In genomic region chr2:91412361-91412760, GRCm38 (mm10) we compare ENCODE assay signal across 11 mouse cellular contexts. TPM values are rescaled to one million over a fixed set of nuclear protein-coding genes. Genes with fewer than 3 reads are reported as not detected.
DNase-seq lines count a peak whose midpoint lies in the region; ATAC-seq lines count a peak whose summit lies in the region.
"Had no signal": no experiment of that assay in that cellular context is flagged by ENCODE, and none has a peak within 500 bp of the region (broad histone marks: within the 10 kb centered on the region; RNA-seq: fewer than 3 reads in every experiment).

No protein-coding gene starts in this region.

- H3K9me3 ChIP-seq in liver, embryonic 11.5 days (ENCODE audit: control insufficient read depth, low read length), result no peaks in the 10 kb centered on the region
- no peaks in the 10 kb centered on the region for H3K9me3 ChIP-seq in liver, embryonic 12.5 days (replicated peaks)
- H3K9me3 ChIP-seq in forebrain, embryonic 11.5 days (ENCODE audit: control insufficient read depth, low read length), result no peaks in the 10 kb centered on the region
- no peaks in the 10 kb centered on the region for H3K9me3 ChIP-seq in hindbrain, embryonic 16.5 days (ENCODE audit: control insufficient read depth, low read length)
- H3K9me3 ChIP-seq: heart, embryonic 15.5 days had no signal

- no peaks in the 10 kb centered on the region for H3K36me3 ChIP-seq in liver, embryonic 11.5 days (ENCODE audit: control insufficient read depth, insufficient read depth, low read length)
- no peaks in the 10 kb centered on the region for H3K36me3 ChIP-seq in liver, embryonic 12.5 days
- no peaks in the 10 kb centered on the region for H3K36me3 ChIP-seq in splenic B cell, adult 2 months (ENCODE audit: control insufficient read depth, insufficient read depth, low read length, poor library complexity, severe bottlenecking)
- H3K36me3 ChIP-seq in forebrain, embryonic 11.5 days (ENCODE audit: control insufficient read depth, insufficient read depth, low read length), result no peaks in the 10 kb centered on the region
- H3K36me3 ChIP-seq in hindbrain, embryonic 16.5 days (ENCODE audit: control insufficient read depth, insufficient read depth, low read length), result no peaks in the 10 kb centered on the region
- H3K36me3 ChIP-seq: heart, embryonic 15.5 days had no signal

- 0 out of 2 replicates have a peak, but pooled peaks cover 3% of the 10 kb centered on the region for H3K4me1 ChIP-seq in liver, embryonic 11.5 days (replicated peaks; ENCODE audit: control insufficient read depth, insufficient read depth, low read length)
- H3K4me1 ChIP-seq in liver, embryonic 12.5 days, result no peaks in the 10 kb centered on the region
- 0 out of 2 replicates have a peak, but pooled peaks cover 2% of the 10 kb centered on the region for H3K4me1 ChIP-seq in forebrain, embryonic 11.5 days (replicated peaks; ENCODE audit: control insufficient read depth, insufficient read depth, low read length)
- 0 out of 2 replicates have a peak, but pooled peaks cover 3% of the 10 kb centered on the region for H3K4me1 ChIP-seq in hindbrain, embryonic 16.5 days (ENCODE audit: control insufficient read depth, insufficient read depth, low read depth, low read length)
- H3K4me1 ChIP-seq: heart, embryonic 15.5 days had no signal

- peak overlapping the region; percentile 40; the same call in 1 of the 2 replicates for H3K27ac ChIP-seq in liver, embryonic 11.5 days (ENCODE audit: low read depth, low read length)
- no peak overlapping the region for H3K27ac ChIP-seq in liver, embryonic 12.5 days
- no peak overlapping the region for H3K27ac ChIP-seq in forebrain, embryonic 11.5 days (ENCODE audit: low read depth, low read length)
- H3K27ac ChIP-seq in hindbrain, embryonic 16.5 days (ENCODE audit: low read depth, low read length), result no peak overlapping the region
- H3K27ac ChIP-seq: heart, embryonic 15.5 days had no signal

- 57% methylated on average over 5 of the region's 5 CpGs for WGBS in liver, embryonic 11.5 days
- 47% methylated on average over 5 of the region's 5 CpGs for WGBS in liver, embryonic 12.5 days (ENCODE audit: insufficient replicate concordance)
- 72% methylated on average over 5 of the region's 5 CpGs for WGBS in forebrain, embryonic 11.5 days
- 68% methylated on average over 5 of the region's 5 CpGs for WGBS in hindbrain, embryonic 16.5 days

- intact Hi-C loops in heart, postnatal 10 days (cut with DNase I), result no loop called here

- H3K4me3 ChIP-seq in liver, embryonic 11.5 days (ENCODE audit: low read depth, low read length), result no peak overlapping the region
- H3K4me3 ChIP-seq in liver, embryonic 12.5 days, result no peak overlapping the region
- H3K4me3 ChIP-seq in forebrain, embryonic 11.5 days (ENCODE audit: low read depth, low read length), result no peak overlapping the region
- no peak overlapping the region for H3K4me3 ChIP-seq in hindbrain, embryonic 16.5 days (ENCODE audit: low read length)
- H3K4me3 ChIP-seq: heart, embryonic 15.5 days had no signal

- ATAC-seq in liver, embryonic 11.5 days (replicated peaks; ENCODE audit: low FRiP score), result no peak
- ATAC-seq in liver, embryonic 12.5 days, result no peak
- no peak for ATAC-seq in forebrain, embryonic 11.5 days (replicated peaks; ENCODE audit: low FRiP score)
- no peak for ATAC-seq in hindbrain, embryonic 16.5 days

- H3K9ac ChIP-seq in liver, embryonic 11.5 days (ENCODE audit: low read depth, low read length), result no peak overlapping the region
- H3K9ac ChIP-seq in liver, embryonic 12.5 days, result no peak overlapping the region
- no peak overlapping the region for H3K9ac ChIP-seq in forebrain, embryonic 11.5 days (ENCODE audit: low read length)
- H3K9ac ChIP-seq in hindbrain, embryonic 16.5 days (ENCODE audit: low read depth, low read length), result no peak overlapping the region
- H3K9ac ChIP-seq: heart, embryonic 15.5 days had no signal

- no peak for DNase-seq in liver, embryonic 11.5 days (ENCODE audit: low spot score)
- peak; percentile 14 to 27 for DNase-seq in heart, postnatal 10 days
- peak; percentile 68 to 73 for DNase-seq in lung, adult 18-20 months
- DNase-seq in splenic B cell, adult 2 months (ENCODE audit: low read depth, low spot score), result peak; percentile 26
- DNase-seq in forebrain, embryonic 11.5 days (ENCODE audit: low spot score), result no peak
- no peak for DNase-seq in gastrocnemius, postnatal 25 days
- DNase-seq: cerebellum, adult 2 months; thymus, postnatal 14 days had no signal

- H3K4me2 ChIP-seq in liver, embryonic 11.5 days, result no peak overlapping the region
- H3K4me2 ChIP-seq in liver, embryonic 12.5 days, result no peak overlapping the region
- no peak overlapping the region for H3K4me2 ChIP-seq in forebrain, embryonic 11.5 days (ENCODE audit: low read depth, low read length, severe bottlenecking)
- no peak overlapping the region for H3K4me2 ChIP-seq in hindbrain, embryonic 16.5 days (ENCODE audit: low read length)
- H3K4me2 ChIP-seq: heart, embryonic 15.5 days had no signal

- H3K27me3 ChIP-seq in liver, embryonic 11.5 days (replicated peaks; ENCODE audit: control insufficient read depth, insufficient read depth, low read length), result no peaks in the 10 kb centered on the region
- H3K27me3 ChIP-seq in liver, embryonic 12.5 days (replicated peaks), result no peaks in the 10 kb centered on the region
- no peaks in the 10 kb centered on the region for H3K27me3 ChIP-seq in splenic B cell, adult 2 months (ENCODE audit: control insufficient read depth, insufficient read depth, low read length, poor library complexity, severe bottlenecking)
- H3K27me3 ChIP-seq in forebrain, embryonic 11.5 days (ENCODE audit: control insufficient read depth, insufficient read depth, low read length), result no peaks in the 10 kb centered on the region
- H3K27me3 ChIP-seq in hindbrain, embryonic 16.5 days (replicated peaks; ENCODE audit: control insufficient read depth, insufficient read depth, low read length), result no peaks in the 10 kb centered on the region
- H3K27me3 ChIP-seq: heart, embryonic 15.5 days had no signal

RNA-seq across cellular contexts. Expression of gene 1110051M20Rik, which starts 32.1 kb away (rescaled TPM):
- 23.7 and 24.8 TPM in 2 replicates for polyA plus RNA-seq in liver, embryonic 11.5 days (2014; fragmentation: Nextera tagmentation; extraction: Ambion mirVana)
- 9.1 and 10.4 TPM in 2 replicates for polyA plus RNA-seq in liver, embryonic 12.5 days (2016; fragmentation: Nextera tagmentation; extraction: Ambion mirVana)
- total RNA-seq in heart, postnatal 10 days (2021), result 10 to 100 TPM in 1 of 2 experiments, 1 to 10 TPM in 1; 9.5 to 12.9 TPM
- 102 and 114 TPM in 2 replicates for polyA plus RNA-seq in forebrain, embryonic 11.5 days (2014; fragmentation: Nextera tagmentation; extraction: Ambion mirVana)
- 10 to 100 TPM; 12.6 to 13.6 TPM for total RNA-seq in gastrocnemius, postnatal 25 days (2021)
- polyA plus RNA-seq in hindbrain, embryonic 16.5 days (2015; fragmentation: Nextera tagmentation; extraction: Ambion mirVana), result 161 and 163 TPM in 2 replicates

RNA-seq across cellular contexts. Expression of gene Lrp4, which starts 45.0 kb away (rescaled TPM):
- polyA plus RNA-seq in liver, embryonic 11.5 days (2014; fragmentation: Nextera tagmentation; extraction: Ambion mirVana), result 1.7 and 1.9 TPM in 2 replicates
- 1.0 and 1.2 TPM in 2 replicates for polyA plus RNA-seq in liver, embryonic 12.5 days (2016; fragmentation: Nextera tagmentation; extraction: Ambion mirVana)
- total RNA-seq in heart, postnatal 10 days (2021), result 10 to 100 TPM; 11.4 to 13.3 TPM
- 10.2 and 11.3 TPM in 2 replicates for polyA plus RNA-seq in forebrain, embryonic 11.5 days (2014; fragmentation: Nextera tagmentation; extraction: Ambion mirVana)
- total RNA-seq in gastrocnemius, postnatal 25 days (2021), result 10 to 100 TPM in 1 of 2 experiments, 1 to 10 TPM in 1; 8.9 to 12.1 TPM
- 4.5 and 5.3 TPM in 2 replicates for polyA plus RNA-seq in hindbrain, embryonic 16.5 days (2015; fragmentation: Nextera tagmentation; extraction: Ambion mirVana)

Comparison
In these comparisons a context has a peak if more than half of its experiments do, and no peak if none do; other contexts are left out.
1. DNase-seq: peak in heart, postnatal 10 days (2 of 2), lung, adult 18-20 months (2 of 2) and splenic B cell, adult 2 months (single experiment); none in liver, embryonic 11.5 days (single experiment), forebrain, embryonic 11.5 days (single experiment) and gastrocnemius, postnatal 25 days (single experiment).